Mouse (Mus musculus) intestine, embryonic 15.5 days (tissue): ENCODE data around the gene Rassf4. TPM values are rescaled to one million over a fixed set of nuclear protein-coding genes. Genes with fewer than 3 reads are reported as not detected.
A peak's percentile ranks its signal among the peaks of the same experiment; 100 is the strongest.
"Not testable (repeated sequence)": the region's sequence is repeated elsewhere in the genome, so short reads cannot be mapped to it uniquely, and the experiment has no call there.

Source experiments
- ATAC-seq: fragments of 200-750 bp; cut with Nextera tagmentation; 2 replicates; pipeline ENCODE4 v1.8.0; 2017; ENCODE audit warnings: moderate TSS enrichment, moderate library complexity
- H3K27ac ChIP-seq: fragments of 300-500 bp; sonication (generic); 2 replicates; pipeline ENCODE4 v1.5.1; 2015; ENCODE audit warnings: mild to moderate bottlenecking, inconsistent platforms
- H3K27me3 ChIP-seq: fragments of 300-500 bp; sonication (generic); replicated peaks from 2 replicates; pipeline ENCODE4 v1.6.1; 2015; ENCODE audit warnings: inconsistent platforms
- H3K36me3 ChIP-seq: fragments of 300-500 bp; sonication (generic); 2 replicates; pipeline ENCODE4 v1.6.1; 2015; ENCODE audit warnings: inconsistent platforms
- H3K4me1 ChIP-seq: fragments of 300-500 bp; sonication (generic); replicated peaks from 2 replicates; pipeline ENCODE4 v1.6.1; 2015; ENCODE audit warnings: inconsistent platforms
- H3K4me2 ChIP-seq: fragments of 300-500 bp; sonication (generic); replicated peaks from 2 replicates; pipeline ENCODE4 v1.6.1; 2015; ENCODE audit warnings: mild to moderate bottlenecking, inconsistent platforms
- H3K4me3 ChIP-seq: fragments of 300-500 bp; sonication (generic); replicated peaks from 2 replicates; pipeline ENCODE4 v1.5.1; 2015; ENCODE audit warnings: inconsistent platforms
- H3K9ac ChIP-seq: fragments of 300-500 bp; sonication (generic); 2 replicates; pipeline ENCODE4 v1.6.1; 2015; ENCODE audit warnings: inconsistent platforms
- H3K9me3 ChIP-seq: fragments of 300-500 bp; sonication (generic); 2 replicates; pipeline ENCODE4 v1.6.1; 2016; ENCODE audit warnings: inconsistent platforms
- WGBS: fragments of 180-500 bp; shearing (Covaris S2); methylation state at CpG from one replicate; pipeline ENCODE4 v1.1.7; 2015; 5-methylcytosine and 5-hydroxymethylcytosine counted together
- polyA plus RNA-seq: library from polyadenylated mRNA; unstranded; fragments of >200 nt; fragmentation: Nextera tagmentation; extraction: Ambion mirVana; gene quantifications from 2 replicates; pipeline ENCODE4 v1.2.1, GENCODE M21; 2015

Gene Rassf4
- polyA plus RNA-seq, 1 experiment from 2014 or later = 11.3 TPM

- Histone ChIP-seq H3K27me3 (no peaks in the 10 kb centered on the region), H3K4me3 (no peak overlapping the region), H3K9ac (no peak overlapping the region), H3K36me3 (no peaks in the 10 kb centered on the region), H3K4me2 (no peak overlapping the region), H3K4me1 (peaks cover 6% of the 10 kb centered on the region), H3K27ac (no peak overlapping the region), H3K9me3 (no peaks in the 10 kb centered on the region)
- 92% methylated on average over 17 of the region's 17 CpGs for WGBS
- ATAC-seq = no peak
Observed at GRCm38 (mm10) chr6:116633741-116634695, 39.7 kb downstream of the Rassf4 start.

GRCm38 (mm10) chr6:116632129-116632528 lies 41.6 kb downstream of the Rassf4 start:
- WGBS = 50% methylated on average over 1 of the region's 1 CpGs
- no peak for ATAC-seq
- Histone ChIP-seq H3K9ac (no peak overlapping the region), H3K27ac (no peak overlapping the region), H3K9me3 (no peaks in the 10 kb centered on the region), H3K27me3 (no peaks in the 10 kb centered on the region), H3K4me1 (peaks cover 6% of the 10 kb centered on the region), H3K4me3 (no peak overlapping the region), H3K4me2 (no peak overlapping the region), H3K36me3 (no peaks in the 10 kb centered on the region)

GRCm38 (mm10) chr6:116629766-116630165 lies 44.0 kb downstream of the Rassf4 start:
- no peak overlapping the region for H3K9ac ChIP-seq
- no peak overlapping the region for H3K4me3 ChIP-seq
- H3K9me3 ChIP-seq = no peaks in the 10 kb centered on the region
- peaks cover 6% of the 10 kb centered on the region; the same call in 1 of the 2 replicates for H3K36me3 ChIP-seq
- no peak for ATAC-seq
- no peak overlapping the region for H3K4me2 ChIP-seq
- no peaks in the 10 kb centered on the region for H3K4me1 ChIP-seq
- no peaks in the 10 kb centered on the region for H3K27me3 ChIP-seq
- whole genome bisulfite sequencing = 88% methylated on average over 10 of the region's 10 CpGs
- H3K27ac ChIP-seq = no peak overlapping the region

- WGBS = under 1% methylated on average over 54 of the region's 56 CpGs
Observed at GRCm38 (mm10) chr6:116628539-116629171, 45.1 kb downstream of the Rassf4 start, which contains the start of gene Zfp422. Gene Zfp422 (minus strand): TSS chr6:116628999.

GRCm38 (mm10) chr6:116628095-116628494 lies 45.7 kb downstream of the Rassf4 start:
- H3K4me1 ChIP-seq = no peaks in the 10 kb centered on the region
- H3K27me3 ChIP-seq = no peaks in the 10 kb centered on the region
- H3K27ac ChIP-seq = no peak overlapping the region; the same call in 1 of the 2 replicates
- no peaks in the 10 kb centered on the region for H3K9me3 ChIP-seq
- peaks cover 6% of the 10 kb centered on the region; the same call in 1 of the 2 replicates for H3K36me3 ChIP-seq
- peak overlapping the region; percentile 90 for H3K9ac ChIP-seq
- WGBS = 10% methylated on average over 9 of the region's 9 CpGs
- peak; percentile 18; the same call in 1 of the 2 replicates for ATAC-seq
- peak overlapping the region; percentile 62 for H3K4me2 ChIP-seq
- H3K4me3 ChIP-seq = peak overlapping the region; percentile 77

More at GRCm38 (mm10) chr6:116628539-116629171, 45.1 kb downstream of the Rassf4 start, which contains the start of gene Zfp422:
- Histone ChIP-seq H3K4me2 (peak within 1 kb of the TSS; percentile 62), H3K4me1 (no peaks in the 10 kb centered on the region), H3K27me3 (no peaks in the 10 kb centered on the region), H3K9me3 (no peaks in the 10 kb centered on the region), H3K4me3 (peak within 1 kb of the TSS; percentile 77), H3K27ac (peak within 1 kb of the TSS; percentile 85), H3K36me3 (peaks cover 6% of the 10 kb centered on the region; the same call in 1 of the 2 replicates), H3K9ac (peak within 1 kb of the TSS; percentile 90)
- peak; percentile 94 for ATAC-seq

- not testable (repeated sequence) for H3K9me3 ChIP-seq, H3K36me3 ChIP-seq, ATAC-seq, H3K4me1 ChIP-seq, H3K27me3 ChIP-seq, H3K9ac ChIP-seq, H3K4me3 ChIP-seq, H3K27ac ChIP-seq, H3K4me2 ChIP-seq
- 97% methylated on average over 9 of the region's 9 CpGs for WGBS
Observed at GRCm38 (mm10) chr6:116626417-116626816, 47.3 kb downstream of the Rassf4 start.

- Histone ChIP-seq H3K27me3 (no peaks in the 10 kb centered on the region), H3K4me1 (no peaks in the 10 kb centered on the region), H3K9me3 (no peaks in the 10 kb centered on the region), H3K36me3 (peaks cover 3% of the 10 kb centered on the region; the same call in 1 of the 2 replicates), H3K9ac (no peak overlapping the region), H3K4me2 (no peak overlapping the region), H3K27ac (no peak overlapping the region), H3K4me3 (no peak overlapping the region)
- no peak for ATAC-seq
- WGBS = 56% methylated on average over 8 of the region's 8 CpGs
Observed at GRCm38 (mm10) chr6:116621318-116622023, 52.3 kb downstream of the Rassf4 start.

GRCm38 (mm10) chr6:116618073-116618472 lies 55.7 kb downstream of the Rassf4 start:
- H3K27me3 ChIP-seq = no peaks in the 10 kb centered on the region
- no peaks in the 10 kb centered on the region for H3K4me1 ChIP-seq
- no peak overlapping the region for H3K9ac ChIP-seq
- H3K9me3 ChIP-seq = no peaks in the 10 kb centered on the region
- no peak overlapping the region for H3K4me2 ChIP-seq
- H3K4me3 ChIP-seq = no peak overlapping the region
- H3K27ac ChIP-seq = no peak overlapping the region
- ATAC-seq = peak; percentile 25; the same call in 1 of the 2 replicates
- no peaks in the 10 kb centered on the region for H3K36me3 ChIP-seq

- no peak for ATAC-seq
- no peak overlapping the region for H3K4me3 ChIP-seq
Observed at GRCm38 (mm10) chr6:116615719-116616118, 58.0 kb downstream of the Rassf4 start.

GRCm38 (mm10) chr6:116607230-116607629 lies 66.5 kb downstream of the Rassf4 start:
- 42% methylated on average over 4 of the region's 4 CpGs for WGBS
- no peak for ATAC-seq

More at GRCm38 (mm10) chr6:116615719-116616118, 58.0 kb downstream of the Rassf4 start:
- 79% methylated on average over 2 of the region's 2 CpGs for WGBS
- H3K9ac ChIP-seq = no peak overlapping the region
- no peaks in the 10 kb centered on the region for H3K9me3 ChIP-seq
- H3K27me3 ChIP-seq = no peaks in the 10 kb centered on the region
- H3K36me3 ChIP-seq = no peaks in the 10 kb centered on the region
- no peak overlapping the region for H3K4me2 ChIP-seq
- H3K27ac ChIP-seq = no peak overlapping the region
- no peaks in the 10 kb centered on the region for H3K4me1 ChIP-seq

GRCm38 (mm10) chr6:116600969-116601368 lies 72.8 kb downstream of the Rassf4 start:
- H3K9me3 ChIP-seq, H3K27ac ChIP-seq, ATAC-seq: not testable (repeated sequence)

More at GRCm38 (mm10) chr6:116607230-116607629, 66.5 kb downstream of the Rassf4 start:
- H3K9me3 ChIP-seq = no peaks in the 10 kb centered on the region
- H3K27me3 ChIP-seq = no peaks in the 10 kb centered on the region
- H3K9ac ChIP-seq = no peak overlapping the region
- H3K4me3 ChIP-seq = no peak overlapping the region
- no peak overlapping the region for H3K27ac ChIP-seq
- no peak overlapping the region for H3K4me2 ChIP-seq
- no peaks in the 10 kb centered on the region for H3K36me3 ChIP-seq
- H3K4me1 ChIP-seq = no peaks in the 10 kb centered on the region

GRCm38 (mm10) chr6:116584095-116584494 lies 89.7 kb downstream of the Rassf4 start, which contains the start of gene Olfr215:
Gene Olfr215 (minus strand): TSS chr6:116584195.
- H3K4me1 ChIP-seq = no peaks in the 10 kb centered on the region

More at GRCm38 (mm10) chr6:116600969-116601368, 72.8 kb downstream of the Rassf4 start:
- H3K9ac ChIP-seq, H3K4me3 ChIP-seq, H3K27me3 ChIP-seq, H3K36me3 ChIP-seq, H3K4me2 ChIP-seq, H3K4me1 ChIP-seq: not testable (repeated sequence)

More at GRCm38 (mm10) chr6:116584095-116584494, 89.7 kb downstream of the Rassf4 start, which contains the start of gene Olfr215:
- Histone ChIP-seq H3K36me3 (no peaks in the 10 kb centered on the region), H3K4me2 (no peak within 1 kb of the TSS), H3K9me3 (no peaks in the 10 kb centered on the region), H3K27me3 (no peaks in the 10 kb centered on the region), H3K4me3 (no peak within 1 kb of the TSS), H3K27ac (no peak within 1 kb of the TSS), H3K9ac (no peak within 1 kb of the TSS)
- 75% methylated on average over 4 of the region's 4 CpGs for WGBS
- no peak for ATAC-seq
